In genomic region chr2:112449597-112450296, GRCm38 (mm10) we compare ENCODE assay signal across 9 mouse cellular contexts. TPM values are rescaled to one million over a fixed set of nuclear protein-coding genes. Genes with fewer than 3 reads are reported as not detected.
DNase-seq lines count a peak whose midpoint lies in the region; ATAC-seq and TF ChIP-seq lines count a peak whose summit lies in the region.
"Had no signal": no experiment of that assay in that cellular context is flagged by ENCODE, and none has a peak within 500 bp of the region (broad histone marks: within the 10 kb centered on the region; RNA-seq: fewer than 3 reads in every experiment).

No protein-coding gene starts in this region.

- TF ChIP-seq POLR2A in small intestine, adult 2 months (IDR thresholded peaks at IDR 0.05; ENCODE audit: low read depth, low read length): no peak

- DNase-seq in heart, postnatal 14 days: peak; percentile 10 to 50
- DNase-seq in 3T3-L1 (ENCODE audit: low read depth, low spot score): peak; percentile 83
- peak; percentile 7 to 23 for DNase-seq in CD8-positive naive resting alpha-beta T cell, adult 2 months (ENCODE audit: low read depth in 2 of 2, low spot score in 2 of 2)
- DNase-seq in embryo, embryonic 10 days (ENCODE audit: low spot score): peak; percentile 22
- DNase-seq in limb, embryonic 10.5 days (ENCODE audit: low spot score): no peak
- no peak for DNase-seq in neural tube, embryonic 10.5 days (ENCODE audit: extremely low spot score, low spot score)

- TF ChIP-seq CTCF in small intestine, adult 2 months (IDR thresholded peaks at IDR 0.05; ENCODE audit: extremely low read depth, insufficient read length, insufficient replicate concordance, low read depth, low read length): peak; percentile 29; the same call in 1 of the 2 replicates

- H3K9ac ChIP-seq in heart, embryonic 12.5 days: no peak overlapping the region
- H3K9ac ChIP-seq: neural tube, embryonic 12.5 days had no signal

- intact Hi-C loops in heart, postnatal 14 days (cut with DNase I): loop anchor here (10.0 kb wide), 1 partner anchor 185 kb away; the partner anchor contains the start of genes Gm21985, Nop10 and Slc12a6

- no peaks in the 10 kb centered on the region for H3K27me3 ChIP-seq in heart, embryonic 12.5 days (replicated peaks)
- H3K27me3 ChIP-seq in small intestine, adult 2 months (ENCODE audit: control insufficient read depth, insufficient read depth, low read length): no peaks in the 10 kb centered on the region
- H3K27me3 ChIP-seq in limb, embryonic 10.5 days (ENCODE audit: low read depth, poor library complexity, severe bottlenecking): no peaks in the 10 kb centered on the region
- H3K27me3 ChIP-seq: neural tube, embryonic 12.5 days had no signal

- no peak overlapping the region for H3K27ac ChIP-seq in heart, embryonic 12.5 days (ENCODE audit: poor library complexity, severe bottlenecking)
- H3K27ac ChIP-seq in small intestine, adult 2 months (ENCODE audit: insufficient read depth, low read depth, low read length): no peak overlapping the region
- H3K27ac ChIP-seq in limb, embryonic 10.5 days: no peak overlapping the region
- H3K27ac ChIP-seq: neural tube, embryonic 12.5 days had no signal

- no peaks in the 10 kb centered on the region for H3K4me1 ChIP-seq in heart, embryonic 12.5 days (replicated peaks)
- no peaks in the 10 kb centered on the region for H3K4me1 ChIP-seq in small intestine, adult 2 months (ENCODE audit: control insufficient read depth, insufficient read depth, insufficient read length, low read length)
- peaks cover 4% of the 10 kb centered on the region; the same call in 1 of the 2 replicates for H3K4me1 ChIP-seq in limb, embryonic 10.5 days
- H3K4me1 ChIP-seq: neural tube, embryonic 12.5 days had no signal

- no peak overlapping the region for H3K4me2 ChIP-seq in heart, embryonic 12.5 days
- H3K4me2 ChIP-seq: neural tube, embryonic 12.5 days had no signal

- WGBS in heart, embryonic 12.5 days: 29% methylated on average over 4 of the region's 4 CpGs
- WGBS in small intestine, adult 2 months: 31% methylated on average over 4 of the region's 4 CpGs
- WGBS in limb, embryonic 10.5 days: 44% methylated on average over 4 of the region's 4 CpGs

- ATAC-seq in heart, embryonic 12.5 days (ENCODE audit: insufficient number of reproducible peaks, low FRiP score): no peak

- H3K4me3 ChIP-seq in heart, embryonic 12.5 days: no peak overlapping the region
- no peak overlapping the region for H3K4me3 ChIP-seq in small intestine, adult 2 months (ENCODE audit: low read depth, low read length)
- H3K4me3 ChIP-seq in limb, embryonic 10.5 days: no peak overlapping the region
- H3K4me3 ChIP-seq: neural tube, embryonic 12.5 days had no signal

- H3K9me3 ChIP-seq in heart, embryonic 12.5 days (replicated peaks): no peaks in the 10 kb centered on the region
- H3K9me3 ChIP-seq in limb, embryonic 10.5 days (replicated peaks): no peaks in the 10 kb centered on the region
- H3K9me3 ChIP-seq: neural tube, embryonic 12.5 days had no signal

- H3K36me3 ChIP-seq in heart, embryonic 12.5 days: no peaks in the 10 kb centered on the region
- no peaks in the 10 kb centered on the region for H3K36me3 ChIP-seq in small intestine, adult 2 months (ENCODE audit: control insufficient read depth, insufficient read depth, low read length)
- H3K36me3 ChIP-seq in limb, embryonic 10.5 days: no peaks in the 10 kb centered on the region
- H3K36me3 ChIP-seq: neural tube, embryonic 12.5 days had no signal

RNA-seq across cellular contexts. Expression of gene Emc7, which starts 5.0 kb away (rescaled TPM):
- total RNA-seq in heart, postnatal 14 days (2021): 10 to 100 TPM; 15.2 to 15.5 TPM
- polyA plus RNA-seq in heart, embryonic 12.5 days (2016; fragmentation: Nextera tagmentation; extraction: Ambion mirVana): 18.5 and 18.8 TPM in 2 replicates
- polyA plus RNA-seq in small intestine, adult 2 months (2012; rRNA removed): 2.0 and 2.7 TPM in 2 replicates
- 10.2 and 10.9 TPM in 2 replicates for polyA plus RNA-seq in limb, embryonic 10.5 days (2016; fragmentation: Nextera tagmentation; extraction: Ambion mirVana)

RNA-seq across cellular contexts. Expression of gene Chrm5, which starts 30.8 kb away (rescaled TPM):
- not detected for total RNA-seq in heart, postnatal 14 days (2021)
- polyA plus RNA-seq in heart, embryonic 12.5 days (2016; fragmentation: Nextera tagmentation; extraction: Ambion mirVana): not detected in 2 replicates
- polyA plus RNA-seq in small intestine, adult 2 months (2012; rRNA removed): not detected in 2 replicates
- polyA plus RNA-seq in limb, embryonic 10.5 days (2016; fragmentation: Nextera tagmentation; extraction: Ambion mirVana): not detected in 2 replicates

RNA-seq across cellular contexts. Expression of gene Aven, which starts 43.0 kb away (rescaled TPM):
- total RNA-seq in heart, postnatal 14 days (2021): 10 to 100 TPM; 16.9 to 17.1 TPM
- 11.7 and 12.1 TPM in 2 replicates for polyA plus RNA-seq in heart, embryonic 12.5 days (2016; fragmentation: Nextera tagmentation; extraction: Ambion mirVana)
- 1.5 and 2.2 TPM in 2 replicates for polyA plus RNA-seq in small intestine, adult 2 months (2012; rRNA removed)
- 10.0 and 11.6 TPM in 2 replicates for polyA plus RNA-seq in limb, embryonic 10.5 days (2016; fragmentation: Nextera tagmentation; extraction: Ambion mirVana)

Comparison
In these comparisons a context has a peak if more than half of its experiments do, and no peak if none do; other contexts are left out.
1. DNase-seq: peak in heart, postnatal 14 days (2 of 2), 3T3-L1 (single experiment), CD8-positive naive resting alpha-beta T cell, adult 2 months (2 of 2) and embryo, embryonic 10 days (single experiment); none in limb, embryonic 10.5 days (single experiment) and neural tube, embryonic 10.5 days (single experiment).